Mouse (Mus musculus) lung, embryonic 14.5 days (tissue): ENCODE measurements around the gene Foxj2. TPM values are rescaled to one million over a fixed set of nuclear protein-coding genes. Genes with fewer than 3 reads are reported as not detected.

ENCODE experiments used
- ATAC-seq: fragments of 200-750 bp; cut with Nextera tagmentation; 2 replicates; pipeline ENCODE4 v1.8.0; 2017; ENCODE audit warnings: mild to moderate bottlenecking, moderate TSS enrichment, moderate library complexity; ENCODE audit not compliant: insufficient read depth
- DNase-seq: peaks from one replicate; pipeline ENCODE4 v3.0.0-alpha.2; 2015
- H3K27ac ChIP-seq: fragments of 300-500 bp; sonication (generic); 2 replicates; pipeline ENCODE4 v1.5.1; 2014; ENCODE audit warnings: low read depth, mild to moderate bottlenecking, moderate library complexity
- H3K27me3 ChIP-seq: fragments of 300-500 bp; sonication (generic); 2 replicates; pipeline ENCODE4 v1.6.1; 2014; ENCODE audit warnings: low read length, control low read depth; ENCODE audit not compliant: insufficient read depth
- H3K36me3 ChIP-seq: fragments of 300-500 bp; sonication (generic); 2 replicates; pipeline ENCODE4 v1.6.1; 2014; ENCODE audit warnings: control low read depth; ENCODE audit not compliant: insufficient read depth
- H3K4me1 ChIP-seq: fragments of 300-500 bp; sonication (generic); 2 replicates; pipeline ENCODE4 v1.6.1; 2014; ENCODE audit warnings: antibody characterized with exemption, control low read depth; ENCODE audit not compliant: insufficient read depth
- H3K4me2 ChIP-seq: fragments of 300-500 bp; sonication (generic); 2 replicates; pipeline ENCODE4 v1.6.1; 2014; ENCODE audit warnings: mild to moderate bottlenecking
- H3K4me3 ChIP-seq: fragments of 300-500 bp; sonication (generic); 2 replicates; pipeline ENCODE4 v1.5.1; 2014; ENCODE audit warnings: low read depth, low read length
- H3K9ac ChIP-seq: fragments of 300-500 bp; sonication (generic); 2 replicates; pipeline ENCODE4 v1.6.1; 2014
- H3K9me3 ChIP-seq: fragments of 300-500 bp; sonication (generic); 2 replicates; pipeline ENCODE4 v1.6.1; 2016; ENCODE audit warnings: low read depth, low read length, control low read depth
- CTCF ChIP-seq: IDR thresholded peaks from 2 replicates; pipeline ENCODE4 v1.5.1; 2016; ENCODE audit warnings: antibody characterized with exemption, low read depth
- WGBS: fragments of 180-500 bp; shearing (Covaris S2); extraction: QIAGEN DNeasy Blood & Tissue Kit; methylation state at CpG from one replicate; pipeline ENCODE4 v1.1.7; 2014; 5-methylcytosine and 5-hydroxymethylcytosine counted together
- polyA plus RNA-seq: library from polyadenylated mRNA; unstranded; fragments of >200 nt; fragmentation: Nextera tagmentation; extraction: Ambion mirVana; gene quantifications from 2 replicates; pipeline ENCODE4 v1.2.1, GENCODE M21; 2014

The Foxj2 gene
- polyA plus RNA-seq, 1 experiment from 2014 or later = 7.5 TPM

DNA sequence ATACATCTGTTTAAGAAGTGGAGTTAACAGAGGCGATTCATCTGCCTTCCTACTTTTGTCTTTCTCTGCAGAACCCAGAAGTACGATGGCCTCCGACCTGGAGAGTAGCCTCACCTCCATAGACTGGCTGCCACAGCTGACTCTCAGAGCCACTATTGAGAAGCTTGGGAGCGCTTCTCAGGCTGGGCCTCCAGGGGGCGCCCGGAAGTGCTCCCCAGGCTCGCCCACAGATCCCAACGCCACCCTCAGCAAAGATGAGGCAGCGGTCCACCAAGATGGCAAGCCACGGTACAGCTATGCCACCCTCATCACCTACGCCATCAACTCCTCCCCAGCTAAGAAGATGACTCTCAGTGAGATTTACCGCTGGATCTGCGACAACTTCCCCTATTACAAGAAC is 8.4 kb downstream of the Foxj2 start:
- WGBS = 43% methylated on average over 13 of the region's 13 CpGs
- Histone ChIP-seq H3K4me1 (0 out of 2 replicates have a peak, but pooled peaks cover 12% of the 10 kb centered on the region), H3K9me3 (no peaks in the 10 kb centered on the region), H3K4me2 (no peak overlapping the region), H3K27me3 (no peaks in the 10 kb centered on the region), H3K9ac (no peak overlapping the region), H3K36me3 (peaks cover 25% of the 10 kb centered on the region), H3K4me3 (no peak overlapping the region), H3K27ac (no peak overlapping the region)
- DNase-seq (peak; percentile 45), ATAC-seq (no peak)
- peak; percentile 58 for TF ChIP-seq CTCF

DNA sequence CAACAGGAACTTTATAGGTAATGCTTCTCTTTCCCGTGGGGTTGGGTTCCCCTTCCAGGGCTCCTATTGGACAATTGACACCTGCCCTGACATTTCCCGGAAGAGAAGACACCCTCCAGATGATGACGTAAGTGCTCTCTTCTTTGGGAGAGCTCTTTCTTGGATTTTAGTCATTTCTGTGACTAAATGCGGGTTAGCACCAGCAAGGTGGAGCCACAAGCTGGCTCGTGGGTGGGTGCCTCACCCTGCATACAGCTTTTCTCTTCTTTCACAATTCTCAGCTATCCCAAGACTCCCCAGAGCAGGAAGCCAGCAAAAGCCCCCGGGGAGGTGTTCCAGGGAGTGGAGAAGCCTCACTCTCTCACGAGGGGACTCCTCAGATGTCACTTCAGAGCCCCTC is 13.2 kb downstream of the Foxj2 start:
- Histone ChIP-seq H3K27me3 (no peaks in the 10 kb centered on the region), H3K27ac (no peak overlapping the region), H3K4me1 (no peaks in the 10 kb centered on the region), H3K9me3 (no peaks in the 10 kb centered on the region), H3K4me3 (no peak overlapping the region), H3K36me3 (peaks cover 63% of the 10 kb centered on the region), H3K9ac (no peak overlapping the region), H3K4me2 (no peak overlapping the region)
- DNase-seq (no peak), ATAC-seq (no peak)
- no peak for TF ChIP-seq CTCF
- WGBS = 74% methylated on average over 7 of the region's 7 CpGs

DNA sequence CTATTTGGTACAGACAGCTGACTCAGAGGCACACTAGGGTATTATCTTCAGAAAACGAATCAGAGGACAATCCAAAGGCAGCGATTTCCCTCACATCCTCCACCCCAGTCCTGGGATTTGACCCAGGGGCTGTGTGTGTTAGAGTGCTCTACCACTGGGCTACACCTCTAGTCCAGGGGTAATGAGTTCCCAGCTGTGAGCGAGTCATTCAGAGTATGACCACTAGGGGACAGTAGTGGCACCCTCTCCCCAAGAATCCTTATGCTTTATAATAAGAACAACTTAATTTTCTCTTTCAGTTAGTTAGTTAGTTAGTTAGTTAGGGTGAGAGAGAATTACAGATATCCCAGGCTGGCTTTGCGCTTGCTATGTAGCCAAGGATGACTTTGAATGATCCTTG is 14.7 kb downstream of the Foxj2 start:
- peaks cover 74% of the 10 kb centered on the region for H3K36me3 ChIP-seq

GRCm38 (mm10) chr6:122836974-122837373 is 17.3 kb downstream of the Foxj2 start:
- H3K27me3 ChIP-seq = no peaks in the 10 kb centered on the region
- peaks cover 84% of the 10 kb centered on the region for H3K36me3 ChIP-seq
- no peak for TF ChIP-seq CTCF
- H3K9me3 ChIP-seq = no peaks in the 10 kb centered on the region
- WGBS = 93% methylated on average over 3 of the region's 3 CpGs
- H3K4me1 ChIP-seq = no peaks in the 10 kb centered on the region
- no peak overlapping the region for H3K27ac ChIP-seq
- H3K9ac ChIP-seq = no peak overlapping the region
- H3K4me3 ChIP-seq = no peak overlapping the region
- H3K4me2 ChIP-seq = no peak overlapping the region
- DNase-seq = no peak
- no peak for ATAC-seq

More for the DNA sequence above, 14.7 kb downstream of the Foxj2 start:
- Histone ChIP-seq H3K4me2 (no peak overlapping the region), H3K9ac (no peak overlapping the region), H3K4me1 (no peaks in the 10 kb centered on the region), H3K9me3 (no peaks in the 10 kb centered on the region), H3K27ac (no peak overlapping the region), H3K4me3 (no peak overlapping the region), H3K27me3 (no peaks in the 10 kb centered on the region)
- DNase-seq = peak; percentile 48
- peak; percentile 81 for TF ChIP-seq CTCF
- no peak for ATAC-seq
- 71% methylated on average over 4 of the region's 4 CpGs for WGBS

- Histone ChIP-seq H3K4me1 (no peaks in the 10 kb centered on the region), H3K27me3 (no peaks in the 10 kb centered on the region), H3K9me3 (no peaks in the 10 kb centered on the region), H3K27ac (no peak overlapping the region), H3K4me2 (no peak overlapping the region), H3K9ac (no peak overlapping the region), H3K36me3 (peaks cover 79% of the 10 kb centered on the region), H3K4me3 (no peak overlapping the region)
- no peak for DNase-seq
- ATAC-seq = no peak
- 93% methylated on average over 5 of the region's 5 CpGs for WGBS
- TF ChIP-seq CTCF = no peak
These were observed 17.8 kb downstream of the Foxj2 start for GRCm38 (mm10) chr6:122837539-122837938.

GRCm38 (mm10) chr6:122843759-122844158 is 24.0 kb downstream of the Foxj2 start:
- H3K27ac ChIP-seq = no peak overlapping the region
- no peak overlapping the region for H3K4me3 ChIP-seq
- no peak overlapping the region for H3K9ac ChIP-seq
- ATAC-seq (no peak), DNase-seq (no peak)
- no peak overlapping the region for H3K4me2 ChIP-seq
- no peaks in the 10 kb centered on the region for H3K27me3 ChIP-seq
- no peaks in the 10 kb centered on the region for H3K9me3 ChIP-seq
- no peaks in the 10 kb centered on the region for H3K4me1 ChIP-seq
- no peak for TF ChIP-seq CTCF
- 53% methylated on average over 6 of the region's 6 CpGs for WGBS
- peaks cover 44% of the 10 kb centered on the region for H3K36me3 ChIP-seq

- WGBS = 63% methylated on average over 2 of the region's 2 CpGs
- TF ChIP-seq CTCF = no peak
- ATAC-seq = no peak
These were observed 33.0 kb downstream of the Foxj2 start for GRCm38 (mm10) chr6:122852696-122853095.

GRCm38 (mm10) chr6:122854552-122854951 is 34.8 kb downstream of the Foxj2 start:
- TF ChIP-seq CTCF = no peak
- H3K27me3 ChIP-seq = no peaks in the 10 kb centered on the region
- whole genome bisulfite sequencing = 78% methylated on average over 12 of the region's 12 CpGs
- DNase-seq (no peak), ATAC-seq (no peak)
- H3K27ac ChIP-seq = no peak overlapping the region
- no peak overlapping the region for H3K4me2 ChIP-seq
- no peak overlapping the region for H3K4me3 ChIP-seq
- H3K36me3 ChIP-seq = no peaks in the 10 kb centered on the region
- H3K9me3 ChIP-seq = no peaks in the 10 kb centered on the region
- no peak overlapping the region for H3K9ac ChIP-seq
- H3K4me1 ChIP-seq = no peaks in the 10 kb centered on the region

More at GRCm38 (mm10) chr6:122852696-122853095, 33.0 kb downstream of the Foxj2 start:
- Histone ChIP-seq H3K4me1 (no peaks in the 10 kb centered on the region), H3K36me3 (no peaks in the 10 kb centered on the region), H3K4me2 (no peak overlapping the region), H3K27me3 (no peaks in the 10 kb centered on the region), H3K9me3 (no peaks in the 10 kb centered on the region), H3K9ac (no peak overlapping the region), H3K4me3 (no peak overlapping the region), H3K27ac (no peak overlapping the region)
- DNase-seq = no peak
